Mouse (Mus musculus) layer of hippocampus, postnatal 10 days (tissue): ENCODE measurements at regions not wholly inside any gene's neighbourhood (a gene's known extent, or its start where the extent isn't known, plus 50 kb on each side); places are given as distances from the start of the nearest gene placed in this dataset.

ENCODE experiments used
- DNase-seq, 2 experiments: peaks; one replicate each; pipeline ENCODE4 v3.0.0; 2021; ENCODE audit warnings: low spot score in 2 of 2

GRCm38 (mm10) chr13:31477171-31477867 is 78.6 kb upstream of the Foxq1 start:
- no peak for DNase-seq

GRCm38 (mm10) chr13:31481105-31481844 is 74.7 kb upstream of the Foxq1 start:
- DNase-seq = no peak

GRCm38 (mm10) chr13:31486373-31486772 is 69.6 kb upstream of the Foxq1 start:
- no peak for DNase-seq

GRCm38 (mm10) chr13:31488186-31488585 is 67.7 kb upstream of the Foxq1 start:
- no peak for DNase-seq

- no peak for DNase-seq
These were observed 52.7 kb upstream of the Foxq1 start for GRCm38 (mm10) chr13:31503191-31503590.

- DNase-seq = no peak
These were observed 52.1 kb upstream of the Foxq1 start for GRCm38 (mm10) chr13:31503832-31504231.

- no peak for DNase-seq
These were observed 51.6 kb upstream of the Foxq1 start for GRCm38 (mm10) chr13:31504316-31504715.

GRCm38 (mm10) chr13:31505386-31505785 is 50.5 kb upstream of the Foxq1 start:
- no peak for DNase-seq
